Mouse (Mus musculus) heart, adult 2 months (tissue): Measurements from ENCODE around the gene Nphs1.

Source experiments
- CTCF ChIP-seq: fragments of 200-600 bp; IDR thresholded peaks from 2 replicates; pipeline ENCODE4 v1.8.1; 2022; ENCODE audit warnings: antibody characterized with exemption, mild to moderate bottlenecking, moderate library complexity
- EP300 ChIP-seq: fragments of 200-500 bp; IDR thresholded peaks from 2 replicates; pipeline ENCODE4 v1.6.1; 2011; ENCODE audit warnings: low read depth, low read length, control low read depth; ENCODE audit not compliant: insufficient read depth
- POLR2A ChIP-seq: fragments of 200-500 bp; IDR thresholded peaks from 2 replicates; pipeline ENCODE4 v1.6.1; 2011; ENCODE audit warnings: mild to moderate bottlenecking, low read depth, low read length, control low read depth; ENCODE audit not compliant: insufficient read depth

DNA sequence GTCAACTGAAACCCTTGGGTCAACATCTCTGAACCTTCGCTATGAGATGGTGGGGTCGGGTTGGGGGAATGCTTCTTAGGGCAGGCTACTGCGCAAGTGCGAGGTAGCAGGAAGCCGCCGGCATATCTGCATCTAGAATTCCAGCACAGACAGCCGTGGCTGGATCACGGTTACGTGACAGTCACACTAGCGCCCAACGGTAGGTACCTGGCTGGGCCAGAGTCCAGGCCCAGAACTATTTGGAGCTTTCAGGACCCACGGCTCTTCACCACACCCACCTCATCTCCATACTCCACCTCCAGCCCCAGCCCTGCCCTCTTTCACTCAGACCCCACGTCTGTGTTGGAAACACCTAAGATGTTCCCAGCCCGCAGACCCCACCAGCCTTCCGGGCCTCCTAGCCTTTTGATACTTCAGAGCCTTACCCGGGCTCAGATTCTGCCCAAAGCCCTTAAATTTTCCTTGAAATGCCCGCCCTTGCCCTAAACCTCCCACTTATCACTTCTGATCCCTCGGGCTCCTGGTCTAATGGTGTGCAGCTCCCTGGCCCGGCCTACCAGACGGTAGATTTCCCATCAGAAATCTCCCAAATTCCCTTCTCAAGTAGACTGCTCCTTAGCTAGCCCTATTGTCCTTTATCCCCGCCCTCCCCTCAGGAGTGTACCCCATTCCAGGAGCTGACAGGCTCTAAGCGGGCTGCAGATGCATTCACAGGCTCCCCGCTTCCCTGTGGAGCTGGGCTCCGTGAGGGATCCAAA, 57.1 kb downstream of the Nphs1 start:
- TF ChIP-seq POLR2A = no peak
- TF ChIP-seq CTCF = no peak
- TF ChIP-seq EP300 = no peak
